Mouse (Mus musculus) cerebellum, postnatal 4 days (tissue): Measurements from ENCODE around the gene Pih1d1.

Experiments used
- DNase-seq, 2 experiments: peaks; one replicate each; pipeline ENCODE4 v3.0.0; 2022; ENCODE audit warnings: low spot score in 2 of 2, mixed read lengths in 1 of 2

Pih1d1 gene

DNA sequence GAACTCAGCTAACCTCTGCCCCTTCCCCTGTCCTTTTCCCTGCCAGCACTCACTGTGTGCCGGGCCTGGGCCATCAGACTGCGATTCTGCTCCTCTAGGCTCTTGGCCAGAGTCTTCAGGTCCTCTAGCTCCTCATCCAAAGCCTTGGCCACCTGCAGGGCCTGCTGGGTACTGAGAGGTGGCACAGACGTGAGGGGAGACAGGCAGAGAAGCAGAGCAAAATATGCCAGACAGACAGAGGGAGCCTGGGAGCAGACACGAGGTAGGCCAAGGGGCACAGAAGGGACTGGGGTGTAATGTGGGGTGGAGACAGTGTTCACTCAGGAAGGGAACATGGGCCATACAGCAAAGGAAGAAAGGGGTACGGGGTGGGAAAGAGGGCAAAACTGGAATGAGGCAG, 39.3 kb downstream of the Pih1d1 start:
- no peak for DNase-seq

- no peak for DNase-seq
These were observed 40.0 kb downstream of the Pih1d1 start for GRCm38 (mm10) chr7:45193871-45194785.

DNA sequence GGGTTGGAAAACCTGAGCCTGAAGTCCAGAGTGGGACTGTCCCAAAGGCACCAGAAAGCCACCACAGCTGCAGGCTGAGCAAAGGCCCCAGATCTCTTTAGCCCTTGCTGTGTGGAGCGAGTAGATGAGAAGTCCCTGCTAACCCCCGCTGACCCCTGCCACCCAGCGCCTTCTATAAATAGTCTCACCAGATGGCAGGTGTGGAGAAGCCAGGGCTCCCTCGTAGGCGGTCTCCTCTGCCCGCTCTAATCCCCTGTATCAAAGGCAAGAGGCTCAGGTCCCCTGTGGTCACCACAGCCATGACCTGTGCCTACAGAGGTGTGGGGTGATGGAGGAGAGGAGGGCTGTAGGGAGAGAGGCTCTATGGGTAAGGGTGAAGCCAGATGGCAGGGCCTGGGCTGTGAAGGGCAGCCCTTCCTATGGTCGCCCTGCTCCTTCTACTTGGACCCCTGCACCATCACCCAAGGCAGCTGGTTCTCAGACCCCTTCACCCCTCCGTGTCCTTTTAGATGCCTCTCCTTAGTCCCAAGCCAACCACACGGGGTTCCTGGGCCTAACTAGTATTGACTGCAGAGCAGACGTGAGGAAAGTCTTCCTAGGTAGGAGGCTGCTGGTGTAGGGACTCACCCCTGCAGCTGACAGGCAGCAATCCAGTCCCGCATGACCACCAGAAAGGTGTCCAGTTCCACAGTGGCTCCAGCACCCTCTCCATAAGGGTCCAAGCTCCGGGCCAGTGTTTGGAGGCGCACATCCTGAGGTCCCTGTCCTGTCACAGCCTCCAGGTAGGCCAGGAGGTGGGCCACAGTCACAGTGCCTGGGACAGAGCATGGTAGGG, 41.5 kb downstream of the Pih1d1 start:
- DNase-seq, result no peak

GRCm38 (mm10) chr7:45196176-45196535, 42.1 kb downstream of the Pih1d1 start:
- no peak for DNase-seq

DNA sequence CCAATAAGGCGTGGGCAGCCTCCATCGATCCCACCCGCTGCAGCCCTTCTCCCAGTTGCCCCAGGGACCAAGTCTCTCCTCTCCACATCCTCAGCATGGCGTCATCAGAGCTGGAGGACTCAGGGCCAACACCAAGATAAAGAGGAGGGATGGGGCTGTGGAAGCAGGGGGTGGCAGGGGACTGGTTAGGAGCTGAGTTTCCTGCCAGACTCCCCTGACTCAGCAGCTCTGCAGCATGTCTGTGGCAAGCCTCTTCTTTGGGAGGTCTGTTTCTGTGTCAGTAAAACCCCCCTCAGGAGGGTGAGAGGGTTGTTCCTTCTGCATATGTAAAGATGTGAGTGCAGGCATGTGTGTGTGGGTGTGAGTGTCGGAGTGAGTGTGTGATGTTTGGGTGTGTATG, 42.9 kb downstream of the Pih1d1 start:
- DNase-seq, result no peak

DNA sequence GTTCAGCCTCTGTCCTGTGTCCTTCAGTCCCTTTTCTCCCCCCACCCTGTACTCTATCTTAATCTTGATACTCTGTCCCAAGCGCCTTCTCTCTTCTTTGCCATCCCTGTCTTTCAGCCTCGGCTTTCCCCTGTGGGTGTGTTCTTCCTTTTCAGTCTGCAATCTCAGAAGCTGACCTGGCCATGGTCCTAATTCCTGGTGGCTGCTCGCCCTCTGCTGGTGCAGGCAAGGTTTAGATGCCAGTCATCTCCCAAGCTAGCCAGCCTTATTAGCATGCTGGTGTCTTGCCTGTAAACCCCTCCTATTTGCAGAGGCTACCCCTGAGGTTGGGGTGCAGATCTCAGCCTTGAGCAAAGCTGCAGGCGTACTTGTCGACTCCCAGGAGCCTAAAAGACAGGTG, 44.3 kb downstream of the Pih1d1 start:
- peak; percentile 62 to 81 for DNase-seq

- DNase-seq, result no peak
These were observed 44.9 kb downstream of the Pih1d1 start for GRCm38 (mm10) chr7:45198961-45199360.

- DNase-seq, result no peak
These were observed 48.6 kb downstream of the Pih1d1 start for GRCm38 (mm10) chr7:45202654-45203053.

- DNase-seq, result peak; percentile 80 to 91
These were observed 50.5 kb downstream of the Pih1d1 start, which contains the start of gene Ccdc155 for GRCm38 (mm10) chr7:45204380-45205143. Gene Ccdc155 (minus strand): TSS chr7:45204892.

GRCm38 (mm10) chr7:45208260-45208659, 54.2 kb downstream of the Pih1d1 start:
- no peak for DNase-seq
